ENCODE assay signal across 8 mouse cellular contexts in the genomic region with DNA sequence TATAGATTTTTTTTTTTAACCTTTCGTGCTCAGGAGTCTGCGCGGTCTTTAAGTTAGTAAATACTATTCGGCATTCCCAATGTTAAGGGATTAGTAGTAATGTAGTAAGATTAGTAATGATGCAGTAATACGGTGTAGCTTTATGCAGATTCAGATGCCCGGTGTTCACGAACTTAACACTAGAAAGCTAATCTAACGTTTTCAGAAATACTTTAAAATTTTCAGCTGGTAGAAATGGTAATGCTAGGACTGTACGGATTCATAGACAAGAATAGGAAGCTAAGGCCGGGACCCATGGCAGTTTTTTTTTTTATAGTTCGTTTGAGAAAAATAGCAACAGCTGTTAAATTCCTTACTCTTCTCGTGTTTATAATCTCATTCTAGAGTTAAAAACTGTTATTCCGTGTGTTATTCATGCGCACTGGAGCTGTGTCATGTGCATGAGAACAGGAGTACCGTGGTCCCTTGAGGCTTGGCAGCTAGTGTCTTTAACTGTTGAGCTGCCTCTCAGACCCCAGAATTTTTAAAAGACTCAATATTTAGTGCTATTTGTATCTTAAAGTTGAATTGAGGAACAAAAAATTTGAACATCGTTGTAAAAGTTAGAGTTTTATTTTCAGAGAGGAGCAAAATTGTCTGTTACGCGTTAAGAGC. TPM values are rescaled to one million over a fixed set of nuclear protein-coding genes. Genes with fewer than 3 reads are reported as not detected.
DNase-seq lines count a peak whose midpoint lies in the region; ATAC-seq and TF ChIP-seq lines count a peak whose summit lies in the region.

No protein-coding gene starts in this region.

- intact Hi-C loops in gastrocnemius, adult 2 months (cut with DNase I): loop anchor here (5.0 kb wide), 2 partner anchors 35 to 70 kb away; a partner anchor contains a TSS

- no peak for ATAC-seq in embryonic facial prominence, embryonic 13.5 days (ENCODE audit: insufficient number of reproducible peaks, insufficient read depth, low FRiP score, low TSS enrichment, low read depth)
- no peak for ATAC-seq in intestine, postnatal 0 days
- ATAC-seq in neural tube, embryonic 13.5 days (ENCODE audit: low read depth): peak; percentile 6; the same call in 1 of the 2 replicates

- no peak for DNase-seq in gastrocnemius, adult 2 months
- no peak for DNase-seq in gastrocnemius, adult 18-20 months (ENCODE audit: low spot score)
- DNase-seq in CD4-positive helper T cell, adult 2 months (ENCODE audit: low read depth, low spot score): peak; percentile 21
- DNase-seq in layer of hippocampus, adult 9-11 months: no peak
- DNase-seq in adrenal gland, adult 18-20 months (ENCODE audit: low spot score in 2 of 2): no peak

- H3K9me3 ChIP-seq in embryonic facial prominence, embryonic 13.5 days: no peaks in the 10 kb centered on the region
- no peaks in the 10 kb centered on the region for H3K9me3 ChIP-seq in intestine, postnatal 0 days (ENCODE audit: control insufficient read depth)
- H3K9me3 ChIP-seq in neural tube, embryonic 13.5 days: no peaks in the 10 kb centered on the region

- H3K4me1 ChIP-seq in embryonic facial prominence, embryonic 13.5 days: peaks cover 18% of the 10 kb centered on the region
- 0 out of 2 replicates have a peak, but pooled peaks cover 3% of the 10 kb centered on the region for H3K4me1 ChIP-seq in intestine, postnatal 0 days (replicated peaks; ENCODE audit: control insufficient read depth, insufficient read depth, low read length)
- H3K4me1 ChIP-seq in neural tube, embryonic 13.5 days (replicated peaks): peaks cover 31% of the 10 kb centered on the region

- 13% methylated on average over 18 of the region's 18 CpGs for WGBS in embryonic facial prominence, embryonic 13.5 days
- 9% methylated on average over 18 of the region's 18 CpGs for WGBS in intestine, postnatal 0 days
- WGBS in neural tube, embryonic 13.5 days: 16% methylated on average over 18 of the region's 18 CpGs

- peak overlapping the region; percentile 98 for H3K27ac ChIP-seq in gastrocnemius, adult 2 months
- H3K27ac ChIP-seq in embryonic facial prominence, embryonic 13.5 days: no peak overlapping the region
- H3K27ac ChIP-seq in intestine, postnatal 0 days (ENCODE audit: low read depth, low read length): peak overlapping the region; percentile 88; the same call in 1 of the 2 replicates
- H3K27ac ChIP-seq in neural tube, embryonic 13.5 days (replicated peaks): no peak overlapping the region

- peak overlapping the region; percentile 97 for H3K9ac ChIP-seq in embryonic facial prominence, embryonic 13.5 days
- peak overlapping the region; percentile 91 for H3K9ac ChIP-seq in intestine, postnatal 0 days (ENCODE audit: low read depth, low read length)
- H3K9ac ChIP-seq in neural tube, embryonic 13.5 days: peak overlapping the region; percentile 93

- no peaks in the 10 kb centered on the region for H3K27me3 ChIP-seq in embryonic facial prominence, embryonic 13.5 days
- H3K27me3 ChIP-seq in intestine, postnatal 0 days (replicated peaks; ENCODE audit: control insufficient read depth, insufficient read depth, low read length): no peaks in the 10 kb centered on the region
- H3K27me3 ChIP-seq in neural tube, embryonic 13.5 days: no peaks in the 10 kb centered on the region

- peak overlapping the region; percentile 73 for H3K4me2 ChIP-seq in embryonic facial prominence, embryonic 13.5 days
- peak overlapping the region; percentile 70 for H3K4me2 ChIP-seq in intestine, postnatal 0 days (replicated peaks; ENCODE audit: low read depth)
- peak overlapping the region; percentile 55 for H3K4me2 ChIP-seq in neural tube, embryonic 13.5 days

- TF ChIP-seq CTCF in gastrocnemius, adult 2 months (IDR thresholded peaks at IDR 0.05): no peak
- no peak for TF ChIP-seq CTCF in intestine, postnatal 0 days (IDR thresholded peaks at IDR 0.05; ENCODE audit: low read depth)

- peak overlapping the region; percentile 91 for H3K4me3 ChIP-seq in gastrocnemius, adult 2 months
- peak overlapping the region; percentile 93 for H3K4me3 ChIP-seq in embryonic facial prominence, embryonic 13.5 days
- H3K4me3 ChIP-seq in intestine, postnatal 0 days (ENCODE audit: low read depth, low read length): peak overlapping the region; percentile 91
- peak overlapping the region; percentile 96 for H3K4me3 ChIP-seq in neural tube, embryonic 13.5 days

- H3K36me3 ChIP-seq in embryonic facial prominence, embryonic 13.5 days: no peaks in the 10 kb centered on the region
- H3K36me3 ChIP-seq in intestine, postnatal 0 days (ENCODE audit: control insufficient read depth, insufficient read depth): peaks cover 2% of the 10 kb centered on the region; the same call in 1 of the 2 replicates
- H3K36me3 ChIP-seq in neural tube, embryonic 13.5 days: no peaks in the 10 kb centered on the region

RNA-seq across cellular contexts. Expression of a gene that starts 0.9 kb away (rescaled TPM):
- total RNA-seq in gastrocnemius, adult 2 months (2021): 10 to 100 TPM; 15.8 to 17.5 TPM
- total RNA-seq in gastrocnemius, adult 18-20 months (2021): 10 to 100 TPM; 12.1 to 12.4 TPM
- polyA plus RNA-seq in embryonic facial prominence, embryonic 13.5 days (2015; fragmentation: Nextera tagmentation; extraction: Ambion mirVana): 68.1 and 76.9 TPM in 2 replicates
- 14.0 and 14.6 TPM in 2 replicates for polyA plus RNA-seq in intestine, postnatal 0 days (2015; fragmentation: Nextera tagmentation; extraction: Ambion mirVana)
- polyA plus RNA-seq in neural tube, embryonic 13.5 days (2015; fragmentation: Nextera tagmentation; extraction: Ambion mirVana): 39.3 and 45.7 TPM in 2 replicates
- total RNA-seq in adrenal gland, adult 18-20 months (2021): 10 to 100 TPM; 31.9 to 34.4 TPM

RNA-seq across cellular contexts. Expression of a gene that starts 36.8 kb away (rescaled TPM):
- total RNA-seq in gastrocnemius, adult 2 months (2021): 100 to 1,000 TPM; 176 to 242 TPM
- 100 to 1,000 TPM; 188 to 207 TPM for total RNA-seq in gastrocnemius, adult 18-20 months (2021)
- 495 and 555 TPM in 2 replicates for polyA plus RNA-seq in embryonic facial prominence, embryonic 13.5 days (2015; fragmentation: Nextera tagmentation; extraction: Ambion mirVana)
- 143 and 146 TPM in 2 replicates for polyA plus RNA-seq in intestine, postnatal 0 days (2015; fragmentation: Nextera tagmentation; extraction: Ambion mirVana)
- polyA plus RNA-seq in neural tube, embryonic 13.5 days (2015; fragmentation: Nextera tagmentation; extraction: Ambion mirVana): 460 and 490 TPM in 2 replicates
- 100 to 1,000 TPM in 1 of 2 experiments, 10 to 100 TPM in 1; 92.5 to 113 TPM for total RNA-seq in adrenal gland, adult 18-20 months (2021)

RNA-seq across cellular contexts. Expression of a gene that starts 38.4 kb away (rescaled TPM):
- total RNA-seq in gastrocnemius, adult 2 months (2021): 1 to 10 TPM; 1.4 to 2.0 TPM
- 1 to 10 TPM; 1.4 to 1.9 TPM for total RNA-seq in gastrocnemius, adult 18-20 months (2021)
- 11.1 and 12.0 TPM in 2 replicates for polyA plus RNA-seq in embryonic facial prominence, embryonic 13.5 days (2015; fragmentation: Nextera tagmentation; extraction: Ambion mirVana)
- 2.1 and 2.9 TPM in 2 replicates for polyA plus RNA-seq in intestine, postnatal 0 days (2015; fragmentation: Nextera tagmentation; extraction: Ambion mirVana)
- 7.3 and 9.2 TPM in 2 replicates for polyA plus RNA-seq in neural tube, embryonic 13.5 days (2015; fragmentation: Nextera tagmentation; extraction: Ambion mirVana)
- 10 to 100 TPM in 1 of 2 experiments, 1 to 10 TPM in 1; 6.6 to 11.1 TPM for total RNA-seq in adrenal gland, adult 18-20 months (2021)

Comparison
In these comparisons a context has a peak if more than half of its experiments do, and no peak if none do; other contexts are left out.
1. H3K27ac ChIP-seq: peak in gastrocnemius, adult 2 months (single experiment) and intestine, postnatal 0 days (single experiment); none in embryonic facial prominence, embryonic 13.5 days (single experiment) and neural tube, embryonic 13.5 days (single experiment).
2. Peak in every context shown above with its lines, with median percentiles within 50 percentile points of each other: H3K4me3 ChIP-seq, H3K4me2 ChIP-seq and H3K9ac ChIP-seq.